Mouse (Mus musculus) gastrocnemius, adult 8-10 months (tissue): ENCODE results near the gene Wap. TPM values are rescaled to one million over a fixed set of nuclear protein-coding genes. Genes with fewer than 3 reads are reported as not detected.
A peak's percentile ranks its signal among the peaks of the same experiment; 100 is the strongest.
"Not testable (repeated sequence)": the region's sequence is repeated elsewhere in the genome, so short reads cannot be mapped to it uniquely, and the experiment has no call there.

Experiments
- DNase-seq, 2 experiments: peaks; one replicate each; pipeline ENCODE4 v3.0.0; 2022; ENCODE audit warnings: low spot score in 2 of 2
- total RNA-seq, 4 experiments: library from RNA; stranded (reverse); gene quantifications; 2 replicates each; pipeline ENCODE4 v1.2.4; 2022

Wap gene
- total RNA-seq, result not detected

GRCm38 (mm10) chr11:6638537-6638936, at the start of gene Wap:
Wap (minus strand) TSS chr11:6638637.
- DNase-seq, result no peak

- no peak for DNase-seq
Observed at GRCm38 (mm10) chr11:6684741-6685140, 46.3 kb upstream of the Wap start.

- DNase-seq, result peak; percentile 18 to 33
Observed at GRCm38 (mm10) chr11:6680397-6680818, 42.0 kb upstream of the Wap start.

GRCm38 (mm10) chr11:6679694-6680396, 41.4 kb upstream of the Wap start:
- DNase-seq, result no peak

GRCm38 (mm10) chr11:6677530-6677929, 39.1 kb upstream of the Wap start:
- DNase-seq, result no peak

GRCm38 (mm10) chr11:6676641-6677040, 38.2 kb upstream of the Wap start:
- DNase-seq, result no peak

GRCm38 (mm10) chr11:6675402-6675801, 37.0 kb upstream of the Wap start:
- no peak for DNase-seq

GRCm38 (mm10) chr11:6674701-6675100, 36.3 kb upstream of the Wap start:
- DNase-seq, result no peak

GRCm38 (mm10) chr11:6670826-6671225, 32.4 kb upstream of the Wap start:
- no peak for DNase-seq

- DNase-seq, result no peak
Observed at GRCm38 (mm10) chr11:6670044-6670443, 31.6 kb upstream of the Wap start.

- no peak for DNase-seq
Observed at GRCm38 (mm10) chr11:6669041-6669440, 30.6 kb upstream of the Wap start.

- DNase-seq, result no peak
Observed at GRCm38 (mm10) chr11:6666634-6667033, 28.2 kb upstream of the Wap start.

- no peak for DNase-seq
Observed at GRCm38 (mm10) chr11:6661206-6661605, 22.8 kb upstream of the Wap start.

GRCm38 (mm10) chr11:6658271-6658670, 19.8 kb upstream of the Wap start, which contains the start of gene Ramp3:
Ramp3 (plus strand) TSS chr11:6658521.
- no peak for DNase-seq

- peak; percentile 32 to 38 for DNase-seq
Observed at GRCm38 (mm10) chr11:6654903-6655302, 16.5 kb upstream of the Wap start.

GRCm38 (mm10) chr11:6652978-6653377, 14.5 kb upstream of the Wap start:
- not testable (repeated sequence) for DNase-seq

GRCm38 (mm10) chr11:6650519-6650918, 12.1 kb upstream of the Wap start:
- DNase-seq, result no peak

- no peak for DNase-seq
Observed at GRCm38 (mm10) chr11:6647831-6648724, 9.6 kb upstream of the Wap start.

GRCm38 (mm10) chr11:6644566-6644965, 6.1 kb upstream of the Wap start:
- no peak for DNase-seq

- DNase-seq, result no peak
Observed at GRCm38 (mm10) chr11:6639072-6639471, 635 bp upstream of the Wap start.

- DNase-seq, result no peak
Observed at GRCm38 (mm10) chr11:6636150-6636549, 2.3 kb downstream of the Wap start.

GRCm38 (mm10) chr11:6629655-6630054, 8.8 kb downstream of the Wap start:
- DNase-seq, result no peak
